Mouse (Mus musculus) limb, embryonic 10.5 days (tissue): ENCODE measurements around the gene 2410141K09Rik. TPM values are rescaled to one million over a fixed set of nuclear protein-coding genes. Genes with fewer than 3 reads are reported as not detected.
"Not testable (repeated sequence)": the region's sequence is repeated elsewhere in the genome, so short reads cannot be mapped to it uniquely, and the experiment has no call there.

Experiments used
- DNase-seq: peaks from one replicate; pipeline ENCODE4 v3.0.0-alpha.2; 2017; ENCODE audit warnings: low spot score
- H3K27ac ChIP-seq: fragments of 300-500 bp; sonication (generic); 2 replicates; pipeline ENCODE4 v1.5.1; 2016; ENCODE audit warnings: mild to moderate bottlenecking
- H3K27me3 ChIP-seq: fragments of 300-500 bp; sonication (generic); 2 replicates; pipeline ENCODE4 v1.6.1; 2016; ENCODE audit warnings: low read depth, mild to moderate bottlenecking; ENCODE audit not compliant: poor library complexity, severe bottlenecking
- H3K36me3 ChIP-seq: fragments of 300-500 bp; sonication (generic); 2 replicates; pipeline ENCODE4 v1.6.1; 2016; ENCODE audit warnings: mild to moderate bottlenecking, moderate library complexity
- H3K4me1 ChIP-seq: fragments of 300-500 bp; sonication (generic); 2 replicates; pipeline ENCODE4 v1.6.1; 2016
- H3K4me3 ChIP-seq: fragments of 300-500 bp; sonication (generic); 2 replicates; pipeline ENCODE4 v1.5.1; 2016; ENCODE audit warnings: mild to moderate bottlenecking, moderate library complexity
- H3K9me3 ChIP-seq: fragments of 300-500 bp; sonication (generic); replicated peaks from 2 replicates; pipeline ENCODE4 v1.6.1; 2016; ENCODE audit warnings: mild to moderate bottlenecking
- WGBS: fragments of 180-500 bp; shearing (Covaris S2); methylation state at CpG from one replicate; pipeline ENCODE4 v1.1.7; 2016; 5-methylcytosine and 5-hydroxymethylcytosine counted together
- polyA plus RNA-seq: library from polyadenylated mRNA; unstranded; fragments of >200 nt; fragmentation: Nextera tagmentation; extraction: Ambion mirVana; gene quantifications from 2 replicates; pipeline ENCODE4 v1.2.1, GENCODE M21; 2016

Gene 2410141K09Rik
- polyA plus RNA-seq, result not detected in 2 replicates

DNA sequence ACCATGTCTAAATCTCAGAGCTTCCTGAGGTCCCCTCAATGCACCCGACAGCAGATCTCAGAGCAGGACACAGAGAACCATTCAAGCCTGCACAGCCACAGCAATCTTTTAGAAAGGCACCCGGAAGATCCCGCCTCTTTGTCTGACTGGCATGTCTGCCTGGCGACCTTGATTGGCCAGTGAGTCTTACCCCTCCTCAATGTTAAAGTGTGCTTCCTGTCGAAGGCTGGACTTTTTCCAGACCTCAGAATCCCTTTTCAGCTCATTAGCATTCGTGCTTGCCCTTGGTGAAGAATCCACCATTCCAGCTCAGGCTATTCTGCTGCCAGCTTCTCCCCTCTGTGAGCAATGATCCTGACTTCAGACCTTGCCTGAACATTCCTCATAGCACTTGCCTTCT is at the start of gene 2410141K09Rik:
TSS of gene 2410141K09Rik (minus strand) at position 101 of the 400 bp plus-strand sequence.
- not testable (repeated sequence) for H3K36me3 ChIP-seq, H3K9me3 ChIP-seq, H3K27ac ChIP-seq, DNase-seq, H3K4me1 ChIP-seq, H3K27me3 ChIP-seq, H3K4me3 ChIP-seq
- no CpG with 5 or more reads among the region's 6 CpGs for WGBS

DNA sequence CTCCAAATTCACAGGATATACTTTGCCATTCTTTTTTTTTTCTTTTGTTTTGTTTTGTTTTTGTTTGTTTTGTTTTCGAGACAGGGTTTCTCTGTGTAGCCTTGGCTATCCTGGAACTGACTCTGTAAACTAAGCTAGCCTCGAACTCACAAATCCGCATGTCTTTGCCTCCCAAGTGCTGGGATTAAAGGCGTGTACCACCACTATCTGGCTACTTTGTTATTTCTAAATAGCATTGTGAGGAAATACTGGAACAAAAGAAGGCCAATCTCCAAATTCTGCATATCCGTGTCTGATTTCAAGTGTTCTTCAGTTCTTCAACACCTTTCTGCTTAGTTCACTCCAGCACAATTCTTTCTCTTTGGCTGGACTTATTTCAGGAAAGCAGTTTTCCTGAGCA is 14.1 kb downstream of the 2410141K09Rik start:
- not testable (repeated sequence) for H3K9me3 ChIP-seq, H3K4me1 ChIP-seq, H3K4me3 ChIP-seq, H3K27me3 ChIP-seq, H3K27ac ChIP-seq, DNase-seq, H3K36me3 ChIP-seq
- WGBS, result no CpG with 5 or more reads among the region's 5 CpGs

DNA sequence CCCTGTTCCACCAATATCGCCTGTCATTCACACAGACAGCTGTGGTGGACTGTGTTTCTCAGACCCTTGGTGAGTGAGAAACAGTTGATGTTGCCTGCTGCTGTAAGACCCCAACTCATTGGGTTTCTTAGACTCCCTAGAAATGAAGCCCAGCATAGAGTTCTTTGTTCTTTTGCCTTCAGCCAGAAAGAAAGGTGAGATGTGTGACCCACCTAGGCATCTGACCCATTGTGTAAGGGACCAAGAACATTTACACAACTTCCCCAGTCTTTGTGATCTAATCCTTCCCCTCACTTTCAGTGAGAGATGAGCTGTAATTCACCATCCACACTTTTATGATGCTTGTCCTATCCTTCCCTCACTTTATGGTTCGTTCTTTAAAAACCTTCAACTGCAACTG is 26.0 kb downstream of the 2410141K09Rik start:
- not testable (repeated sequence) for H3K27ac ChIP-seq, H3K9me3 ChIP-seq, DNase-seq, H3K36me3 ChIP-seq, H3K4me1 ChIP-seq, H3K4me3 ChIP-seq, H3K27me3 ChIP-seq
- no CpG with 5 or more reads among the region's 2 CpGs for WGBS

Other genes starting within 250 kb of the 2410141K09Rik start
- not detected in 2 replicates for gene Gm10772, start 213.5 kb downstream of the 2410141K09Rik start, polyA plus RNA-seq